Mouse (Mus musculus): ENCODE measurements around the gene Zfp597. TPM values are rescaled to one million over a fixed set of nuclear protein-coding genes. Genes with fewer than 3 reads are reported as not detected.
A peak's percentile ranks its signal among the peaks of the same experiment; 100 is the strongest.

The Zfp597 gene
- polyA plus RNA-seq (2015; fragmentation: Nextera tagmentation; extraction: Ambion mirVana), result 12.7 and 15.6 TPM in 2 replicates

GRCm38 (mm10) chr16:3884201-3885064, at the start of gene Zfp597, which contains the start of gene Gm20695:
Gene Zfp597, minus strand, starts transcription at chr16:3884561.
Gene Gm20695, plus strand, starts transcription at chr16:3884648.
- WGBS, result under 1% methylated on average over 68 of the region's 88 CpGs
- H3K27ac ChIP-seq (ENCODE audit: low read depth, low read length), result peak within 1 kb of the TSS; percentile 97
- no peaks in the 10 kb centered on the region for H3K27me3 ChIP-seq (replicated peaks; ENCODE audit: control insufficient read depth, insufficient read depth, low read length)

GRCm38 (mm10) chr16:3934091-3934490, 49.7 kb upstream of the Zfp597 start:
- ATAC-seq, result no peak
- Histone ChIP-seq H3K9me3 (ENCODE audit: control insufficient read depth, low read length) (no peaks in the 10 kb centered on the region), H3K27me3 (replicated peaks; ENCODE audit: control insufficient read depth, insufficient read depth, low read length) (no peaks in the 10 kb centered on the region), H3K27ac (ENCODE audit: low read depth, low read length) (no peak overlapping the region), H3K9ac (ENCODE audit: low read depth, low read length) (no peak overlapping the region), H3K4me1 (ENCODE audit: control insufficient read depth, insufficient read depth, low read depth, low read length) (no peaks in the 10 kb centered on the region), H3K4me2 (ENCODE audit: low read length) (no peak overlapping the region), H3K4me3 (ENCODE audit: low read length) (no peak overlapping the region), H3K36me3 (ENCODE audit: control insufficient read depth, insufficient read depth, low read length) (peaks cover 37% of the 10 kb centered on the region)
- 87% methylated on average over 1 of the region's 1 CpGs for WGBS

More at GRCm38 (mm10) chr16:3884201-3885064, at the start of gene Zfp597, which contains the start of gene Gm20695:
- ATAC-seq, result peak; percentile 98
- peak within 1 kb of the TSS; percentile 72 for H3K4me2 ChIP-seq (ENCODE audit: low read length)
- peaks cover 13% of the 10 kb centered on the region for H3K4me1 ChIP-seq (ENCODE audit: control insufficient read depth, insufficient read depth, low read depth, low read length)
- H3K4me3 ChIP-seq (ENCODE audit: low read length), result peak within 1 kb of the TSS; percentile 88
- 0 out of 2 replicates have a peak, but pooled peaks cover 2% of the 10 kb centered on the region for H3K36me3 ChIP-seq (ENCODE audit: control insufficient read depth, insufficient read depth, low read length)
- peak within 1 kb of the TSS; percentile 93 for H3K9ac ChIP-seq (ENCODE audit: low read depth, low read length)
- H3K9me3 ChIP-seq (ENCODE audit: control insufficient read depth, low read length), result no peaks in the 10 kb centered on the region

- Histone ChIP-seq H3K9ac (ENCODE audit: low read depth, low read length) (no peak overlapping the region), H3K27me3 (replicated peaks; ENCODE audit: control insufficient read depth, insufficient read depth, low read length) (no peaks in the 10 kb centered on the region), H3K4me3 (ENCODE audit: low read length) (no peak overlapping the region), H3K4me1 (ENCODE audit: control insufficient read depth, insufficient read depth, low read depth, low read length) (no peaks in the 10 kb centered on the region), H3K27ac (ENCODE audit: low read depth, low read length) (no peak overlapping the region), H3K36me3 (ENCODE audit: control insufficient read depth, insufficient read depth, low read length) (peaks cover 39% of the 10 kb centered on the region), H3K4me2 (ENCODE audit: low read length) (no peak overlapping the region), H3K9me3 (ENCODE audit: control insufficient read depth, low read length) (no peaks in the 10 kb centered on the region)
- ATAC-seq, result no peak
- WGBS, result 92% methylated on average over 6 of the region's 6 CpGs
These were observed 49.2 kb upstream of the Zfp597 start for GRCm38 (mm10) chr16:3933536-3933935.

- H3K4me1 ChIP-seq (ENCODE audit: control insufficient read depth, insufficient read depth, low read depth, low read length), result no peaks in the 10 kb centered on the region
- no peak overlapping the region for H3K4me3 ChIP-seq (ENCODE audit: low read length)
- peaks cover 51% of the 10 kb centered on the region for H3K36me3 ChIP-seq (ENCODE audit: control insufficient read depth, insufficient read depth, low read length)
- H3K9me3 ChIP-seq (ENCODE audit: control insufficient read depth, low read length), result no peaks in the 10 kb centered on the region
- no peak for ATAC-seq
- 78% methylated on average over 7 of the region's 7 CpGs for WGBS
- H3K9ac ChIP-seq (ENCODE audit: low read depth, low read length), result no peak overlapping the region
- H3K27me3 ChIP-seq (replicated peaks; ENCODE audit: control insufficient read depth, insufficient read depth, low read length), result no peaks in the 10 kb centered on the region
- H3K27ac ChIP-seq (ENCODE audit: low read depth, low read length), result no peak overlapping the region
- no peak overlapping the region for H3K4me2 ChIP-seq (ENCODE audit: low read length)
These were observed 44.8 kb upstream of the Zfp597 start for GRCm38 (mm10) chr16:3929151-3929550.

GRCm38 (mm10) chr16:3928582-3928981, 44.2 kb upstream of the Zfp597 start:
- no peaks in the 10 kb centered on the region for H3K4me1 ChIP-seq (ENCODE audit: control insufficient read depth, insufficient read depth, low read depth, low read length)
- WGBS, result 62% methylated on average over 1 of the region's 1 CpGs
- H3K27me3 ChIP-seq (replicated peaks; ENCODE audit: control insufficient read depth, insufficient read depth, low read length), result no peaks in the 10 kb centered on the region
- H3K4me3 ChIP-seq (ENCODE audit: low read length), result no peak overlapping the region
- no peak for ATAC-seq
- H3K9me3 ChIP-seq (ENCODE audit: control insufficient read depth, low read length), result no peaks in the 10 kb centered on the region
- H3K27ac ChIP-seq (ENCODE audit: low read depth, low read length), result no peak overlapping the region
- peaks cover 50% of the 10 kb centered on the region for H3K36me3 ChIP-seq (ENCODE audit: control insufficient read depth, insufficient read depth, low read length)
- no peak overlapping the region for H3K9ac ChIP-seq (ENCODE audit: low read depth, low read length)
- H3K4me2 ChIP-seq (ENCODE audit: low read length), result no peak overlapping the region

GRCm38 (mm10) chr16:3923966-3924365, 39.6 kb upstream of the Zfp597 start:
- Histone ChIP-seq H3K4me3 (ENCODE audit: low read length) (no peak overlapping the region), H3K9me3 (ENCODE audit: control insufficient read depth, low read length) (no peaks in the 10 kb centered on the region), H3K27ac (ENCODE audit: low read depth, low read length) (no peak overlapping the region), H3K36me3 (ENCODE audit: control insufficient read depth, insufficient read depth, low read length) (peaks cover 34% of the 10 kb centered on the region), H3K4me1 (ENCODE audit: control insufficient read depth, insufficient read depth, low read depth, low read length) (no peaks in the 10 kb centered on the region), H3K27me3 (replicated peaks; ENCODE audit: control insufficient read depth, insufficient read depth, low read length) (no peaks in the 10 kb centered on the region), H3K4me2 (ENCODE audit: low read length) (no peak overlapping the region), H3K9ac (ENCODE audit: low read depth, low read length) (no peak overlapping the region)
- ATAC-seq, result no peak
- 93% methylated on average over 4 of the region's 4 CpGs for WGBS

GRCm38 (mm10) chr16:3923515-3923914, 39.2 kb upstream of the Zfp597 start:
- no peak overlapping the region for H3K27ac ChIP-seq (ENCODE audit: low read depth, low read length)
- no peaks in the 10 kb centered on the region for H3K27me3 ChIP-seq (replicated peaks; ENCODE audit: control insufficient read depth, insufficient read depth, low read length)
- H3K9ac ChIP-seq (ENCODE audit: low read depth, low read length), result no peak overlapping the region
- peaks cover 34% of the 10 kb centered on the region for H3K36me3 ChIP-seq (ENCODE audit: control insufficient read depth, insufficient read depth, low read length)
- 95% methylated on average over 3 of the region's 3 CpGs for WGBS
- no peak overlapping the region for H3K4me2 ChIP-seq (ENCODE audit: low read length)
- H3K4me3 ChIP-seq (ENCODE audit: low read length), result no peak overlapping the region
- no peaks in the 10 kb centered on the region for H3K9me3 ChIP-seq (ENCODE audit: control insufficient read depth, low read length)
- no peak for ATAC-seq
- H3K4me1 ChIP-seq (ENCODE audit: control insufficient read depth, insufficient read depth, low read depth, low read length), result no peaks in the 10 kb centered on the region

- 92% methylated on average over 2 of the region's 2 CpGs for WGBS
- no peak for ATAC-seq
- H3K36me3 ChIP-seq (ENCODE audit: control insufficient read depth, insufficient read depth, low read length), result peaks cover 30% of the 10 kb centered on the region
These were observed 36.4 kb upstream of the Zfp597 start for GRCm38 (mm10) chr16:3920756-3921155.

GRCm38 (mm10) chr16:3909118-3909517, 24.8 kb upstream of the Zfp597 start:
- Histone ChIP-seq H3K27ac (ENCODE audit: low read depth, low read length) (peak overlapping the region; percentile 82), H3K36me3 (ENCODE audit: control insufficient read depth, insufficient read depth, low read length) (peaks cover 29% of the 10 kb centered on the region), H3K27me3 (replicated peaks; ENCODE audit: control insufficient read depth, insufficient read depth, low read length) (no peaks in the 10 kb centered on the region), H3K9ac (ENCODE audit: low read depth, low read length) (peak overlapping the region; percentile 78), H3K9me3 (ENCODE audit: control insufficient read depth, low read length) (no peaks in the 10 kb centered on the region), H3K4me1 (ENCODE audit: control insufficient read depth, insufficient read depth, low read depth, low read length) (peaks cover 17% of the 10 kb centered on the region), H3K4me2 (ENCODE audit: low read length) (peak overlapping the region; percentile 58), H3K4me3 (ENCODE audit: low read length) (peak overlapping the region; percentile 67)
- 8% methylated on average over 20 of the region's 20 CpGs for WGBS
- ATAC-seq, result no peak; the same call in 1 of the 2 replicates

More at GRCm38 (mm10) chr16:3920756-3921155, 36.4 kb upstream of the Zfp597 start:
- Histone ChIP-seq H3K9me3 (ENCODE audit: control insufficient read depth, low read length) (no peaks in the 10 kb centered on the region), H3K27me3 (replicated peaks; ENCODE audit: control insufficient read depth, insufficient read depth, low read length) (no peaks in the 10 kb centered on the region), H3K4me2 (ENCODE audit: low read length) (no peak overlapping the region), H3K4me1 (ENCODE audit: control insufficient read depth, insufficient read depth, low read depth, low read length) (no peaks in the 10 kb centered on the region), H3K9ac (ENCODE audit: low read depth, low read length) (no peak overlapping the region), H3K4me3 (ENCODE audit: low read length) (no peak overlapping the region), H3K27ac (ENCODE audit: low read depth, low read length) (no peak overlapping the region)

All from hindbrain, embryonic 16.5 days (tissue).